Mouse (Mus musculus) limb, embryonic 12.5 days (tissue): ENCODE measurements around the gene Irf2bp1. TPM values are rescaled to one million over a fixed set of nuclear protein-coding genes. Genes with fewer than 3 reads are reported as not detected.

ENCODE experiments used
- ATAC-seq: fragments of 200-750 bp; cut with Nextera tagmentation; 2 replicates; pipeline ENCODE4 v1.8.0; 2017; ENCODE audit warnings: low read depth, moderate TSS enrichment; ENCODE audit not compliant: insufficient number of reproducible peaks, insufficient read depth, low FRiP score, low TSS enrichment
- H3K27ac ChIP-seq: fragments of 300-500 bp; sonication (generic); 2 replicates; pipeline ENCODE4 v1.5.1; 2016; ENCODE audit warnings: mild to moderate bottlenecking, moderate library complexity
- H3K27me3 ChIP-seq: fragments of 300-500 bp; sonication (generic); 2 replicates; pipeline ENCODE4 v1.6.1; 2016; ENCODE audit warnings: mild to moderate bottlenecking, moderate library complexity
- H3K36me3 ChIP-seq: fragments of 300-500 bp; sonication (generic); 2 replicates; pipeline ENCODE4 v1.6.1; 2016; ENCODE audit warnings: mild to moderate bottlenecking, moderate library complexity
- H3K4me1 ChIP-seq: fragments of 300-500 bp; sonication (generic); replicated peaks from 2 replicates; pipeline ENCODE4 v1.6.1; 2016
- H3K4me2 ChIP-seq: fragments of 300-500 bp; sonication (generic); 2 replicates; pipeline ENCODE4 v1.6.1; 2016; ENCODE audit warnings: mild to moderate bottlenecking, moderate library complexity
- H3K4me3 ChIP-seq: fragments of 300-500 bp; sonication (generic); replicated peaks from 2 replicates; pipeline ENCODE4 v1.5.1; 2016; ENCODE audit warnings: mild to moderate bottlenecking
- H3K9ac ChIP-seq: fragments of 300-500 bp; sonication (generic); replicated peaks from 2 replicates; pipeline ENCODE4 v1.6.1; 2016; ENCODE audit warnings: mild to moderate bottlenecking, moderate library complexity
- H3K9me3 ChIP-seq: fragments of 300-500 bp; sonication (generic); 2 replicates; pipeline ENCODE4 v1.6.1; 2016; ENCODE audit warnings: mild to moderate bottlenecking, moderate library complexity
- WGBS: fragments of 180-500 bp; shearing (Covaris S2); methylation state at CpG from one replicate; pipeline ENCODE4 v1.1.7; 2016; 5-methylcytosine and 5-hydroxymethylcytosine counted together
- polyA plus RNA-seq: library from polyadenylated mRNA; unstranded; fragments of >200 nt; fragmentation: Nextera tagmentation; extraction: Ambion mirVana; gene quantifications from 2 replicates; pipeline ENCODE4 v1.2.1, GENCODE M21; 2016

Gene Irf2bp1
- polyA plus RNA-seq, 1 experiment from 2014 or later: 44.4 TPM

GRCm38 (mm10) chr7:19012882-19013281, 9.0 kb downstream of the Irf2bp1 start:
- peak overlapping the region; percentile 74; the same call in 1 of the 2 replicates for H3K27ac ChIP-seq
- no peaks in the 10 kb centered on the region for H3K9me3 ChIP-seq
- H3K4me2 ChIP-seq: peak overlapping the region; percentile 70; the same call in 1 of the 2 replicates
- WGBS: 51% methylated on average over 2 of the region's 2 CpGs
- 0 out of 2 replicates have a peak overlapping the region, but pooled peaks have one; percentile 4 for H3K4me3 ChIP-seq
- H3K36me3 ChIP-seq: 0 out of 2 replicates have a peak, but pooled peaks cover 5% of the 10 kb centered on the region
- ATAC-seq: no peak
- peaks cover 5% of the 10 kb centered on the region; the same call in 1 of the 2 replicates for H3K27me3 ChIP-seq
- H3K9ac ChIP-seq: no peak overlapping the region
- H3K4me1 ChIP-seq: peaks cover 14% of the 10 kb centered on the region

GRCm38 (mm10) chr7:19014452-19014851, 10.6 kb downstream of the Irf2bp1 start:
- Histone ChIP-seq H3K4me2 (no peak overlapping the region), H3K4me3 (no peak overlapping the region), H3K9me3 (no peaks in the 10 kb centered on the region), H3K36me3 (no peaks in the 10 kb centered on the region), H3K27ac (no peak overlapping the region), H3K9ac (no peak overlapping the region), H3K4me1 (peaks cover 12% of the 10 kb centered on the region), H3K27me3 (peaks cover 8% of the 10 kb centered on the region; the same call in 1 of the 2 replicates)
- no peak for ATAC-seq
- WGBS: 62% methylated on average over 15 of the region's 15 CpGs

GRCm38 (mm10) chr7:19016042-19016441, 12.2 kb downstream of the Irf2bp1 start:
- Histone ChIP-seq H3K4me2 (no peak overlapping the region), H3K36me3 (no peaks in the 10 kb centered on the region), H3K27ac (no peak overlapping the region), H3K27me3 (peaks cover 23% of the 10 kb centered on the region), H3K4me3 (no peak overlapping the region), H3K4me1 (peaks cover 12% of the 10 kb centered on the region), H3K9ac (no peak overlapping the region), H3K9me3 (no peaks in the 10 kb centered on the region)
- no peak for ATAC-seq
- 85% methylated on average over 4 of the region's 4 CpGs for WGBS

- no peak overlapping the region for H3K4me2 ChIP-seq
- H3K4me3 ChIP-seq: no peak overlapping the region
- no peak for ATAC-seq
- peaks cover 42% of the 10 kb centered on the region for H3K27me3 ChIP-seq
- no peak overlapping the region for H3K27ac ChIP-seq
- no peaks in the 10 kb centered on the region for H3K36me3 ChIP-seq
- H3K4me1 ChIP-seq: no peaks in the 10 kb centered on the region; the same call in 1 of the 2 replicates
- H3K9me3 ChIP-seq: no peaks in the 10 kb centered on the region
- 93% methylated on average over 7 of the region's 7 CpGs for WGBS
- no peak overlapping the region for H3K9ac ChIP-seq
Observed at GRCm38 (mm10) chr7:19017909-19018308, 14.1 kb downstream of the Irf2bp1 start.

- WGBS: 20% methylated on average over 8 of the region's 8 CpGs
- Histone ChIP-seq H3K4me2 (no peak overlapping the region), H3K4me3 (no peak overlapping the region), H3K9ac (no peak overlapping the region), H3K27me3 (peaks cover 47% of the 10 kb centered on the region), H3K36me3 (no peaks in the 10 kb centered on the region), H3K4me1 (peaks cover 19% of the 10 kb centered on the region), H3K9me3 (no peaks in the 10 kb centered on the region), H3K27ac (no peak overlapping the region)
- ATAC-seq: no peak
Observed at GRCm38 (mm10) chr7:19021048-19021447, 17.2 kb downstream of the Irf2bp1 start.

GRCm38 (mm10) chr7:19022189-19022958, 18.5 kb downstream of the Irf2bp1 start:
- H3K9me3 ChIP-seq: no peaks in the 10 kb centered on the region
- no peak overlapping the region for H3K9ac ChIP-seq
- ATAC-seq: no peak
- 54% methylated on average over 18 of the region's 18 CpGs for WGBS
- peaks cover 47% of the 10 kb centered on the region for H3K27me3 ChIP-seq
- H3K4me1 ChIP-seq: peaks cover 22% of the 10 kb centered on the region
- peak overlapping the region; percentile 95 for H3K4me3 ChIP-seq
- no peak overlapping the region for H3K27ac ChIP-seq
- no peaks in the 10 kb centered on the region for H3K36me3 ChIP-seq
- H3K4me2 ChIP-seq: 0 out of 2 replicates have a peak overlapping the region, but pooled peaks have one; percentile 6

GRCm38 (mm10) chr7:19023357-19023814, 19.5 kb downstream of the Irf2bp1 start, which contains the start of gene Foxa3:
TSS of gene Foxa3 (minus strand) at chr7:19023538.
- H3K4me2 ChIP-seq: peak within 1 kb of the TSS; percentile 78
- 3% methylated on average over 30 of the region's 30 CpGs for WGBS
- H3K9me3 ChIP-seq: no peaks in the 10 kb centered on the region
- H3K36me3 ChIP-seq: peaks cover under 1% of the 10 kb centered on the region; the same call in 1 of the 2 replicates
- peak within 1 kb of the TSS; percentile 72 for H3K27ac ChIP-seq
- 0 out of 2 replicates have a peak, but pooled peaks have one; percentile 3 for ATAC-seq
- H3K4me1 ChIP-seq: peaks cover 22% of the 10 kb centered on the region
- peaks cover 47% of the 10 kb centered on the region for H3K27me3 ChIP-seq
- H3K9ac ChIP-seq: peak within 1 kb of the TSS; percentile 91
- peak within 1 kb of the TSS; percentile 95 for H3K4me3 ChIP-seq

GRCm38 (mm10) chr7:19024096-19024506, 20.3 kb downstream of the Irf2bp1 start, which contains the start of gene Sympk:
TSS of gene Sympk (plus strand) at chr7:19024377.
- Histone ChIP-seq H3K4me2 (peak within 1 kb of the TSS; percentile 78), H3K9ac (peak within 1 kb of the TSS; percentile 91), H3K9me3 (no peaks in the 10 kb centered on the region), H3K36me3 (peaks cover 8% of the 10 kb centered on the region), H3K4me3 (peak within 1 kb of the TSS; percentile 95), H3K27ac (peak within 1 kb of the TSS; percentile 72), H3K4me1 (peaks cover 22% of the 10 kb centered on the region), H3K27me3 (peaks cover 47% of the 10 kb centered on the region)
- under 1% methylated on average over 37 of the region's 50 CpGs for WGBS
- ATAC-seq: peak; percentile 94

GRCm38 (mm10) chr7:19024581-19025255, 20.9 kb downstream of the Irf2bp1 start:
- peak; percentile 61 for ATAC-seq
- peaks cover 22% of the 10 kb centered on the region for H3K4me1 ChIP-seq
- peak overlapping the region; percentile 95 for H3K4me3 ChIP-seq
- H3K9me3 ChIP-seq: no peaks in the 10 kb centered on the region
- peak overlapping the region; percentile 91 for H3K9ac ChIP-seq
- H3K27ac ChIP-seq: peak overlapping the region; percentile 72
- H3K4me2 ChIP-seq: peak overlapping the region; percentile 78
- H3K27me3 ChIP-seq: peaks cover 42% of the 10 kb centered on the region
- WGBS: 2% methylated on average over 36 of the region's 36 CpGs
- H3K36me3 ChIP-seq: peaks cover 14% of the 10 kb centered on the region

- Histone ChIP-seq H3K9me3 (no peaks in the 10 kb centered on the region), H3K4me1 (peaks cover 22% of the 10 kb centered on the region), H3K9ac (no peak overlapping the region), H3K4me2 (no peak overlapping the region), H3K27me3 (peaks cover 9% of the 10 kb centered on the region), H3K36me3 (peaks cover 48% of the 10 kb centered on the region), H3K27ac (no peak overlapping the region), H3K4me3 (no peak overlapping the region)
- ATAC-seq: no peak
Observed at GRCm38 (mm10) chr7:19028067-19028466, 24.2 kb downstream of the Irf2bp1 start.

- 68% methylated on average over 6 of the region's 6 CpGs for WGBS
Observed at GRCm38 (mm10) chr7:19029084-19029653, 25.3 kb downstream of the Irf2bp1 start.

More at GRCm38 (mm10) chr7:19029084-19029653, 25.3 kb downstream of the Irf2bp1 start:
- H3K4me3 ChIP-seq: no peak overlapping the region
- H3K9ac ChIP-seq: no peak overlapping the region
- peak; percentile 48; the same call in 1 of the 2 replicates for ATAC-seq
- no peaks in the 10 kb centered on the region for H3K27me3 ChIP-seq
- peaks cover 17% of the 10 kb centered on the region for H3K4me1 ChIP-seq
- no peak overlapping the region for H3K4me2 ChIP-seq
- H3K27ac ChIP-seq: no peak overlapping the region
- H3K36me3 ChIP-seq: peaks cover 59% of the 10 kb centered on the region
- H3K9me3 ChIP-seq: no peaks in the 10 kb centered on the region
